ENCODE assay signal across 14 mouse cellular contexts in the genomic region with DNA sequence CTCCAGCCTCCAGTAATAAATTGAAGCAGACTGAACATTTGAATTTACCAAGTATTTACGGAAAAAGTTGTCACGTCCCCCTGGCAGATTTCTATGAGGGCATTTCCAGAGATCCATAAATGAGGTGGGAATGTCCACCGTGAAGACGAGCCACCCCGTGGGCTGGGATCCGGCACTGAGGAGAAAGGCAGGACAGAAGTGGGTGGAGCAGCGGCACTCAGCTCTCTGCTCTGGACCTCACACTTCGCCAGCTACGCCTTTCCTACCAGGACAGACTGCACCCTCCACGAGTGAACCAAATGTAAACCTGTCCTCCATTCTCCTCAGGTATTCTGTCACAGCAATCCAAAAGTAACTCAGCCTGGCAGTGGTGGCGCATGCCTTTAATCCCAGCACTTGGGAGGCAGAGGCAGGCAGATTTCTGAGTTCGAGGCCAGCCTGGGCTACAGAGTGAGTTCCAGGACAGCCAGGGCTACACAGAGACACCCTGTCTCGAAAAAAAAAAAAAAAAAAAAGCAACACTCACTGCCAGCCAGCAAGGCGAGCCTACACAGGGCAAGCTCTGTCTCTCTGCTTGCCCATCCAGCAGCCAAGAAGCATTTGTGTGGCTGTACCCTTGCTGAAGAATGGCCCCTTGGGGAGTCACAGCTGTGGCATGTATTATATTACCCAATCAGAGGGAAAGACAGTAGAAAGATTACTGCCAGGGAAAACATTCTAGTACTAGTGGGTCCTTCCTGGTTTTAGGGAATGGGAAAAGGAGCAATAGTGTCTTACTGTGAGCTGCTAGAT.
"Had no signal": no experiment of that assay in that cellular context is flagged by ENCODE, and none has a peak within 500 bp of the region (broad histone marks: within the 10 kb centered on the region; RNA-seq: fewer than 3 reads in every experiment).

No protein-coding gene starts in this region.

- DNase-seq: kidney, adult 2 months; kidney, postnatal 14 days; layer of hippocampus, adult 9-11 months; layer of hippocampus, postnatal 36 days; lung, embryonic 14.5 days; lung, postnatal 10 days; lung, postnatal 4 days; right cerebral cortex, postnatal 25 days; thymus, postnatal 36 days had no signal

- H3K9me3 ChIP-seq: kidney, embryonic 15.5 days; limb, embryonic 13.5 days; liver, embryonic 12.5 days; midbrain, embryonic 12.5 days; neural tube, embryonic 13.5 days had no signal

- H3K4me3 ChIP-seq: kidney, embryonic 15.5 days; limb, embryonic 13.5 days; liver, embryonic 12.5 days; midbrain, embryonic 12.5 days; neural tube, embryonic 13.5 days had no signal

- H3K27me3 ChIP-seq: kidney, embryonic 15.5 days; limb, embryonic 13.5 days; liver, embryonic 12.5 days; midbrain, embryonic 12.5 days; neural tube, embryonic 13.5 days had no signal

- H3K27ac ChIP-seq: kidney, embryonic 15.5 days; limb, embryonic 13.5 days; liver, embryonic 12.5 days; midbrain, embryonic 12.5 days; neural tube, embryonic 13.5 days had no signal

- H3K4me1 ChIP-seq: kidney, embryonic 15.5 days; limb, embryonic 13.5 days; liver, embryonic 12.5 days; midbrain, embryonic 12.5 days; neural tube, embryonic 13.5 days had no signal

- H3K9ac ChIP-seq: kidney, embryonic 15.5 days; limb, embryonic 13.5 days; liver, embryonic 12.5 days; lung, embryonic 14.5 days; midbrain, embryonic 12.5 days; neural tube, embryonic 13.5 days had no signal
